Mouse (Mus musculus) monocyte, adult 5-6 weeks (primary cell): ENCODE measurements around the gene Gm7534. TPM values are rescaled to one million over a fixed set of nuclear protein-coding genes. Genes with fewer than 3 reads are reported as not detected.
A peak's percentile ranks its signal among the peaks of the same experiment; 100 is the strongest.
"Not testable (repeated sequence)": the region's sequence is repeated elsewhere in the genome, so short reads cannot be mapped to it uniquely, and the experiment has no call there.

ENCODE experiments used
- ATAC-seq: fragments of 153-309, 156-312 bp; replicated peaks from 2 replicates; pipeline ENCODE4 v1.8.0; 2017; ENCODE audit warnings: mild to moderate bottlenecking; ENCODE audit not compliant: low TSS enrichment, insufficient number of reproducible peaks, severe bottlenecking, poor library complexity, low FRiP score
- total RNA-seq: library from RNA; stranded (forward); fragments of 200-1000, 200-491, 200-594 nt; gene quantifications from 3 replicates; pipeline ENCODE4 v1.2.3, GENCODE M21; 2017

The Gm7534 gene
- total RNA-seq, 1 experiment from 2014 or later: not detected

DNA sequence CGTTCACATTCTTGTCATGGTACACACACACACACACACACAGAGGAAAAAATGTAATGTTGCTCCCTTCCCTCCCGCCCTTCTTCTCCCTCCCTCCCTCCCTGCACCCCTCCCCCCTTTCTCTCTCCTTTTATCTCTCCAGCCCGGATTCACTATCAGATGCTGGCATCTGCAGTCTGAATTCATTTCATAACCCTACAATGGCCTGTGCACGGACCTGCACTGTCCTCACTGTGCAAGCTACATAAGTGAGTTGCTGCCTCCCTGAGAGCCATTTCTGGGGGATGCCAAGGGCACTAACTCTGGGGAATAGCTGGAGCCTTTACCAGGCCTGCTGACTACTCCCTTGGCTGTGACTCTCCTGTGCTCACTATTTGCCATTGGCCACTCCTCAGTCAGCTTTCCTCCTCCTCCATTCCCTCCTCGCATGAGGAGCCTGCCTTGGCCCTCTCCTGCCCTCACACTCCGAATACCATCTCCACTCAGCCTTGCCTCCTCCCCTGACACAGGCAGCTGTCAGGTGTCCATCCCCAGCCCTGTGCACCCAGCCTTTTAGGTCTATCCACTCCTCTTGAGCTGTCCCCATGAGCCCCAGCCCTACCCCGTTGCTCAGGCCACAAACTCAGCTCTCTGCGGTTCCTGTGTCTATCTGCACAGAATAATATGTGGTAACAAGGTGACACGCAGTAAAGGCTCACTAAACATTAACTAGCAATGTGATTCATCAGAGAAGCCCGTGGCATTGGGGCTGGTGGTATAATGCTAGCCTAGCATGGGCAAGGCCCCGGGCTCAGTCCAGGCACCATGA lies 20.2 kb upstream of the Gm7534 start:
- ATAC-seq: no peak

DNA sequence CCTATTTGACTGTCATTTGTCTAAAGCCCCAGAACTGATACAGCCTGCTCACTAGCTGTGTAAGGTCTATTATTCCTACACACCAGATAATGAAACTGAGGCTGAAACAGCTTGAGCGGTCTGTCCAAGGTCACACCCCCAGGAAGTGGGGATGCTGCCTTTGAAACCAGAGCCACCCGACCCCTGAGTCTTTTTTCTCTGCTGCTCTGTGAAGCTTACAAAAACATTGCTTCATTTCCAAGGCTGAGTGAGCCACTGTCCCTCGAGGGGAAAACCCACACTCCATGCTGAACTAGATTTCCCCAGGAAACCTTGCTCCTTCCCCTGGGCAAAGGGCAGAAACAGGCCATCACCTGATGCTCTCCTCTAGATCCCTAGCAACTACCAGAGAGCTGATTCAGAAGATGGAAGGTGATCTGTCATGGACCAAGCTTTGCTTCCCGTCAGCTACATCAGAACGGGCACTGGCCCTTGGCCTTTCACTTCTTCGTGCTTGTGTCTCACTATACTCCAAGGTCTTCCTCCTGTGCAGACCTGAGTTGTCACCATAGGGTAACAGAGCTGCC lies 3.8 kb upstream of the Gm7534 start:
- no peak for ATAC-seq

- no peak; the same call in 1 of the 2 replicates for ATAC-seq
These were observed 614 bp upstream of the Gm7534 start for GRCm38 (mm10) chr4:134203340-134203896.

- no peak for ATAC-seq
These were observed 3.4 kb downstream of the Gm7534 start for GRCm38 (mm10) chr4:134199371-134199770.

DNA sequence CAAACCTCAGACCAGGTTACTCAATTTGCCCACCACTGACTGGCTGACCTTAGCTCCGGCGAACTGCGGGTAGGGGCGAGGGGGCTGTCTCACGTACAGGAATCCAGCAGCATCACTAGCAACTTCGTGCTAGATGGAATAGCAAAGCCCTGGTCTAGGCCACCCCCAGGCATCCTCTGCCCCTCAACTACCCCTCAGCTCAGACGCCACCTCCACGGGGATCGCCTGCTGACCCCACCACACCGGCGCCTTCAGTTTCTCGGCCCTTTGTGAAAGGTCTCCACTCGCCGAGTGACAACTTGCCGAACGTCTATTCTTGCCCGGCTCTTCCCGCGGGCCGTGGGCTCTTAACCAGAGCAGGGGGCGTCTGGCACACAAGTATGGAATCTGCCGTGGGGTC lies 16.5 kb downstream of the Gm7534 start:
- no peak for ATAC-seq

DNA sequence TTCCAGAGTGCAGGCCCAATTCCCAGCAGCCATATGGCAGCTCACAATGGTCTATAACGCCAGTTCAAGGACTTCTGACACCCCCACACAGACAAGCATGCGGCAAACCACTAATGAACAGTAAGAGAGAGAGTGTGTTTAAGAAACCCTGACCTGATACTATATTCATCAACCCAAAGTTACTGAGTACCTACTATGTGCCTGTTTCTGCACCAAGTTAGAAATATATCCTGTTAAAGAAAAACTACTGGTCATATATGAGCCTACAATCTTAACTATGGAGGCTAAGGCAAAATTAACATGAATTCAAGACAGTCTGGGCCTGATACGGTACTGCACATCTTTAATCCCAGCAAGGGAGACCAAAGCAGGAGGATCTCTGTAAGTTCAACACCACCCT lies 17.2 kb downstream of the Gm7534 start:
- no peak for ATAC-seq

DNA sequence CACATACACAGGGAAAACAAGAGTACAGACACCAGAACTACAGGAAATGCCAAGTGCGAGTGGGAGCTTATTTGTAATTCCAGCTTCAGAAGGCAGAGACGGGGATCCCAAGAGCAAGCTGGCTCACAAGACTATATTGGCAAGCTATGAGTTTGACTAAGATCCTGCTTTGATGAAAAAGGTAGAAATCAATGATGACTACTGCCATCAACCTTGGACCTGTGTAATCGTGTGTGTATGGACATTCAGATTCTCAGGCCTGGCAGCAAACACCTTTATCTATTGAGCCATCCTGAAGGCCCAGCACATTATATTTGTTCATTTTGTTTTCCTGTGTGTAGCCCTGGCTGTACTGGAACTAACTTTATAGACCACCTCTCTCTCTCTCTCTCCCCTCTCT lies 19.1 kb downstream of the Gm7534 start:
- no peak for ATAC-seq

DNA sequence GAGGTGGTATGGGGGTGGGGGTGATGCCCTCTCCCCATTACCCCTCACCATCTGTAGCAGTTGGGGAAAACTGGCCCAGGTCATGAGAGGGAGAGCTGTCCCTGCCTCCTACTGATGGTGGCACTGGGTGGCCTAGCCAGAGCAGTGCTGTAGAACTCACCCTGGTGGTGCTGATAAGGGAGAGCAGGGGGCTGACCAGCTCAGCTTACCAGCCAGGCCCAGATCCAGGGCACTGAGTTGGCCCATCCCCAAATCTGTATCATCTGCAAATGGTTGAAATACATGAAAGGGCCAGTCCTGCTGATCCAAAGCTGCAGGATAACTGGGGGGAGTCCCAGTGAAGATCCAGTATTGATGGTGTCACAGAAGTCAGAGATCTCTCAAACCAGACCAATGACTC lies 21.0 kb downstream of the Gm7534 start:
- ATAC-seq: no peak

GRCm38 (mm10) chr4:134181112-134181511 lies 21.7 kb downstream of the Gm7534 start:
- ATAC-seq: no peak; the same call in 1 of the 2 replicates

- no peak for ATAC-seq
These were observed 30.4 kb downstream of the Gm7534 start for GRCm38 (mm10) chr4:134172391-134172790.

GRCm38 (mm10) chr4:134166906-134167305 lies 35.9 kb downstream of the Gm7534 start:
- peak; percentile 71 for ATAC-seq

DNA sequence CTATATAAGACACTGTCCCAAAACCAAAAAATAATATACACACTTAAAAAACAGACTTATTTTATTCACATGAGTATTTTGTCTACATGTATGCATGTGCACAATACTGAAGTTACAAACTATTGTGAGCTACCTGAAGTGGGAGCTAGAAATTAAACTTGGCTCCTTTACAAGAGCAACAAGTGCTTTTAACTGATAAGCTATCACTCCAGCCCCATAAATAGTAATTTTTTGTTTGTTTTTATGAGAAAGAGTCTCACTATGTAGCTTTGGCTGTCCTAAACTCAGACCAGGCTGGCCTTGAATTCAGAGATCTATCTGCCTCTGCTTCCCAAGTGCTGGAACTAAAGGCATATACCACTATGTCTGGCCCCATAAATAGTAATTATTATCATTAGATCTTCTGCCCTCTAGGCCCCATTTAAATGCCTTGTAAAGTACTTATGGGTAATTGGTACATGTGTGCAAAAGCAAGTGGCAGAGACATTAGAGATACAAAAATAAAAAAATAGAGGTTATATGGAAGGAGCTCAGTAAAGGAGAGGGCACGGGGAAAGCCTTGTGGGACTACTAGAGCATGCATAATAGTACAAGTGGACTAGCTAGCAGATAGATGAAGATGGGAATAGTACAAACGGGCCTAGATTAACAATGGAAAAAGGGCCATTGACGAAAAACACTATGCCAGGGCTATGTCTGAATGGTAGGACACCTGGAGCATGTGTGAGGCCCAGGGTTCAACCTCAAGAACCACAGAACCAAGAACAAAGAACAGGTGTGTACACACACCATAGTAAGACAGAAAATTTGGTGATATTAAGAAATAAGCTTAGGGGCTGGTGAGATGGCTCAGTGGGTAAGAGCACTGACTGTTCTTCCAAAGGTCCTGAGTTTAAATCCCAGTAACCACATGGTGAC lies 37.0 kb downstream of the Gm7534 start:
- 0 out of 2 replicates have a peak, but pooled peaks have one; percentile 27 for ATAC-seq

DNA sequence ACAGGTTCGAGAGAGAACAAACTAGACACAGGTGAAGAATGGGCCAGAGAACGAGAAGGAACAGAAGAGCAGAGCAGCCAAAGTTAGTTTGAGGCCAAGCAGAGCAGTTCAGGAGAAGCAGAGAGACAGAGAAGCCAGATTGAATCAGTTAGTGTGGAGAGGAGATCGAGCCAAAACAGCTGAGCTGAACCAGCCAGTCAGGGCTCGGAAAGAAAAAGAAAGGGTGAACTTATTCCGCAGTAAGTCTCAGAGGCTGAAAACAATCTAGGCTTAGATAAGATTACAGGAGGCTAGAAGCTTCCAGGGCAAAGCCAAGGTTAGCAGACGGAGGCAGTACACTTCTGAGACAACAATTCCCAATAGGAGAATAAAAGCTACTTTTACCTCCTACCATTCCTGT lies 37.8 kb downstream of the Gm7534 start:
- 0 out of 2 replicates have a peak, but pooled peaks have one; percentile 31 for ATAC-seq

GRCm38 (mm10) chr4:134164591-134164990 lies 38.2 kb downstream of the Gm7534 start:
- ATAC-seq: no peak

DNA sequence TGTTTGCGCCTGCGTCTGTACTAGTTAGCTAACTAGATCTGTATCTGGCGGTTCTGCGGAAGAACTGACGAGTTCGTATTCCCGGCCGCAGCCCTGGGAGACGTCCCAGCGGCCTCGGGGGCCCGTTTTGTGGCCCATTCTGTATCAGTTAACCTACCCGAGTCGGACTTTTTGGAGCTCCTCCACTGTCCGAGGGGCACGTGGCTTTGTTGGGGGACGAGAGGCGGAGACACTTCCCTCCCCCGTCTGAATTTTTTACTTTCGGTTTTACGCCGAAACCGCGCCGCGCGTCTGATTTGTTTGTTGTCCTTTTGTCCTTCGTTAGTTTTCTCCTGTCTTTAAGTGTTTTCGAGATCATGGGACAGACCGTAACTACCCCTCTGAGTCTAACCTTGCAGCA lies 42.7 kb downstream of the Gm7534 start:
- not testable (repeated sequence) for ATAC-seq

- ATAC-seq: peak; percentile 43
These were observed 44.0 kb downstream of the Gm7534 start for GRCm38 (mm10) chr4:134158774-134159173.

DNA sequence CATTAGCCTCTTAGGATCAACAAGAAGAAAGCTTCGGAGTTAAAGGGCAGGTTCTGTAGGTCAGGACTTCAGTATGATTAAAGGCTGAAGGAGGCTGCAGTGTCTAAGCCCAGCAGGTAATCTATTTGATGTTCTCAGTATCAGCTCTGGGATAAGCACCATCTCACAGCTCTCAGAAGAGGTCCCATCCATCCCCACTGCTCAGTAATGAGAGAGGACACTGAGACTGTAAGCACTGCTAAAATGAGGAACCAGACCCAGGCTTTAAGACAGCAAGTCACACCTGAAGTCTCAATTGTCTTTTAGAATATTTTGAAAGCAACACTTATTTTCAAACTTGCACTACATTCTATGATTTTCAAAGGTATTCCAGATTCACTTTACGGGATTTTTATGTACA lies 45.2 kb downstream of the Gm7534 start:
- no peak for ATAC-seq

DNA sequence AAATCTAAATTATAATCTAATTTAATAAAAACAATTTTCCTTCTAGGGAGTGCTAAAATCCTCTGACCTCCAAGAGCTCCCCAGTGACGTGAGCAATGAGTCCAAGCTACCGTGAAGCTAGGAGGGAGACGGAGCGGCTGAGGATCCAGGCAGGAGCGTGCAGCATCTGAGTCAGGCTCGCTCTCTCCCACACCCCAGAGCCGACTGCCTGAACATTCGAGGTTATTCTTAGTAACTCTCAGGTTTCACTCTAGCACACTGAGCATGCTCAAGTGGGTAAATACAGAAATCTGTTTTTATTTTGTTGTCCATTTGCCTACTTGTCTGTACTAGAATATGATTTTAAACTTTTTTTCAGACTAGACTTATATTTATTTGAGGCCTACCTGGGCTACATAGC lies 46.1 kb downstream of the Gm7534 start:
- ATAC-seq: no peak

GRCm38 (mm10) chr4:134155961-134156465 lies 46.8 kb downstream of the Gm7534 start:
- no peak for ATAC-seq
